In the genomic region with DNA sequence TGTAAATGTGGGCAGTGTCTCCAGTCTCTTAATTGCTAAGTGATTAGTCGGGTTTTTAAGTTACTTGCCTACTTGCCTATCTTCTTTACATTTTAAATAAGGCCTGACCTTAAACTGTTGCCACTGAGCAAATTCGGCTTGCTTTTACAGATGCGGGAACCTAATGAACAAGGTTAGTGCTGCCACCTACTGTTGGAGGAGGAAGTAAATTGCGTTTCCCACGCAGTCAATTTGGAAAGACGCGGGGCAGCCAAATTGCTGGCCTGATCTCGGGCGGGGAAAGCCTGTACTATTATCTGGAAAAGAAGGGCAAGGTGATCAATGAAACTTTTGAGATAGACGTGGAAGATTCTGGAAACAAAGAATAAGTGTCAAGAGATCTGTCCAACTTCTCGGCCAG, we compare ENCODE assay signal across 8 mouse cellular contexts.
DNase-seq lines count a peak whose midpoint lies in the region; ATAC-seq lines count a peak whose summit lies in the region.

No protein-coding gene starts in this region.

- WGBS in embryonic facial prominence, embryonic 11.5 days: 11% methylated on average over 11 of the region's 11 CpGs

- H3K4me1 ChIP-seq in embryonic facial prominence, embryonic 11.5 days (ENCODE audit: control insufficient read depth, insufficient read depth, low read length): no peaks in the 10 kb centered on the region

- H3K4me3 ChIP-seq in embryonic facial prominence, embryonic 11.5 days (ENCODE audit: low read depth, low read length): no peak overlapping the region

- H3K27ac ChIP-seq in embryonic facial prominence, embryonic 11.5 days (replicated peaks; ENCODE audit: low read depth, low read length): no peak overlapping the region

- H3K9ac ChIP-seq in embryonic facial prominence, embryonic 11.5 days (replicated peaks; ENCODE audit: low read length): no peak overlapping the region

- intact Hi-C loops in left cerebral cortex, postnatal 4 days (cut with DNase I): loop anchor here (10.0 kb wide), 3 partner anchors 170 to 440 kb away; partner anchors contain the start of gene Slc38a2

- H3K27me3 ChIP-seq in embryonic facial prominence, embryonic 11.5 days (ENCODE audit: control insufficient read depth, insufficient read depth, low read length): no peaks in the 10 kb centered on the region

- no peak for ATAC-seq in CD4-positive, CD25-positive, alpha-beta regulatory T cell, adult 4 months
- no peak for ATAC-seq in embryonic facial prominence, embryonic 11.5 days (replicated peaks; ENCODE audit: insufficient number of reproducible peaks, low FRiP score, low TSS enrichment, low read depth)

- DNase-seq in CD4-positive, CD25-positive, alpha-beta regulatory T cell, adult 2 months (ENCODE audit: low read depth, low spot score): peak; percentile 67
- peak; percentile 19 to 26 for DNase-seq in urinary bladder, adult 18-20 months (ENCODE audit: low spot score in 2 of 2)
- DNase-seq in urinary bladder, postnatal 4 days (ENCODE audit: low spot score in 2 of 2): no peak
- peak; percentile 90 for DNase-seq in embryonic facial prominence, embryonic 11.5 days (ENCODE audit: low spot score)
- DNase-seq in heart, postnatal 4 days: peak; percentile 75
- DNase-seq in left cerebral cortex, postnatal 4 days: peak; percentile 39
- DNase-seq in retina, postnatal 7 days (ENCODE audit: low read depth, low spot score): peak; percentile 48

- H3K4me2 ChIP-seq in embryonic facial prominence, embryonic 11.5 days (ENCODE audit: low read depth, low read length): no peak overlapping the region

- H3K9me3 ChIP-seq in embryonic facial prominence, embryonic 11.5 days (replicated peaks; ENCODE audit: control insufficient read depth, low read length): no peaks in the 10 kb centered on the region

- no peaks in the 10 kb centered on the region for H3K36me3 ChIP-seq in embryonic facial prominence, embryonic 11.5 days (replicated peaks; ENCODE audit: control insufficient read depth, insufficient read depth, low read depth, low read length)

Comparison
In these comparisons a context has a peak if more than half of its experiments do, and no peak if none do; other contexts are left out.
1. DNase-seq: peak in CD4-positive, CD25-positive, alpha-beta regulatory T cell, adult 2 months (single experiment), urinary bladder, adult 18-20 months (2 of 2), embryonic facial prominence, embryonic 11.5 days (single experiment), heart, postnatal 4 days (single experiment), left cerebral cortex, postnatal 4 days (single experiment) and retina, postnatal 7 days (single experiment); none in urinary bladder, postnatal 4 days (0 of 2).